Mouse (Mus musculus) midbrain, embryonic 10.5 days (tissue): ENCODE measurements at regions not wholly inside any gene's neighbourhood (a gene's known extent, or its start where the extent isn't known, plus 50 kb on each side); places are given as distances from the start of the nearest gene placed in this dataset.

Experiments
- DNase-seq: peaks from one replicate; pipeline ENCODE4 v3.0.0-alpha.2; 2017; ENCODE audit warnings: low spot score
- H3K27ac ChIP-seq: fragments of 300-500 bp; sonication (generic); replicated peaks from 2 replicates; pipeline ENCODE4 v1.5.1; 2016; ENCODE audit warnings: mild to moderate bottlenecking
- H3K27me3 ChIP-seq: fragments of 300-500 bp; sonication (generic); 2 replicates; pipeline ENCODE4 v1.6.1; 2016; ENCODE audit warnings: low read depth, mild to moderate bottlenecking; ENCODE audit not compliant: poor library complexity, severe bottlenecking
- H3K36me3 ChIP-seq: fragments of 300-500 bp; sonication (generic); 2 replicates; pipeline ENCODE4 v1.6.1; 2016; ENCODE audit warnings: mild to moderate bottlenecking, moderate library complexity
- H3K4me1 ChIP-seq: fragments of 300-500 bp; sonication (generic); 2 replicates; pipeline ENCODE4 v1.6.1; 2016
- H3K4me3 ChIP-seq: fragments of 300-500 bp; sonication (generic); 2 replicates; pipeline ENCODE4 v1.5.1; 2016; ENCODE audit warnings: mild to moderate bottlenecking, moderate library complexity
- H3K9me3 ChIP-seq: fragments of 300-500 bp; sonication (generic); replicated peaks from 2 replicates; pipeline ENCODE4 v1.6.1; 2016; ENCODE audit warnings: mild to moderate bottlenecking
- WGBS: fragments of 180-500 bp; shearing (Covaris S2); methylation state at CpG from one replicate; pipeline ENCODE4 v1.1.7; 2016; 5-methylcytosine and 5-hydroxymethylcytosine counted together

DNA sequence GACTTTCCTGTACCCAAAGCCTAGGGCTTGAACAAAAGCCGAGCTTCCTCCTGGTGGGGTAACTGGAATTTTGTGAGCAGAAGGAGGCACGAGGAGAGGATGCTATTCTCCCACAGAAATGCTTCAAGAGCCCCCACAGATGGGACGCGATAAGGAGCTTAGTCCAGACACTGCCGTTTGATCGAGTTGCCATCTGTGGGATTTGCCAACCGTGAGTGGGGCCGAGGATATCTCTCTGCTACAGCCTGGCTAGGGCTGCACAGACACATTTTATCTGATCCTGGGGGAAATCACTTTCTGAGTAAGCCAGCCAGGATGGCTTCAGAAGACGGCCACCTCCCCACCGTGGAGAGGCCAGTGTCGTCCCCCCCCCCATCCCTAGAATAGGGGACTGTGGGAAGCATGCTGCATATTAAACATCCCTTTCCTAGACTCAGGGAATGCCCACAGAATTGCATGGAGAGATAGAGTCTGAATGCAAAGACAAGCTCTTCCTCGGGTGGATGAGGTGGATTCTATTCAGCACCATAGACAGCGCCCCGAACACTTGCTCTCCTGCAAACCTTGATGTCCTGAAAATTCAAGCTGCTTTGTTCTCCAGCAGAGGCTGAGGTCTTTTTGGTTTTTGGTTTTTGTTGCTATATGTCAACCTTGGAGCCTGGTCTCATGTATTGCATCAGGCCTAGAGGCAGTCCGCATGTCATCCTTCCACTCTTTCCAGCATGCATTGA lies 611.6 kb upstream of the Fam19a5 start:
- Histone ChIP-seq H3K9me3 (no peaks in the 10 kb centered on the region), H3K27ac (no peak overlapping the region), H3K4me1 (no peaks in the 10 kb centered on the region), H3K27me3 (no peaks in the 10 kb centered on the region), H3K36me3 (no peaks in the 10 kb centered on the region), H3K4me3 (no peak overlapping the region)
- peak; percentile 46 for DNase-seq
- WGBS: 60% methylated on average over 15 of the region's 15 CpGs

DNA sequence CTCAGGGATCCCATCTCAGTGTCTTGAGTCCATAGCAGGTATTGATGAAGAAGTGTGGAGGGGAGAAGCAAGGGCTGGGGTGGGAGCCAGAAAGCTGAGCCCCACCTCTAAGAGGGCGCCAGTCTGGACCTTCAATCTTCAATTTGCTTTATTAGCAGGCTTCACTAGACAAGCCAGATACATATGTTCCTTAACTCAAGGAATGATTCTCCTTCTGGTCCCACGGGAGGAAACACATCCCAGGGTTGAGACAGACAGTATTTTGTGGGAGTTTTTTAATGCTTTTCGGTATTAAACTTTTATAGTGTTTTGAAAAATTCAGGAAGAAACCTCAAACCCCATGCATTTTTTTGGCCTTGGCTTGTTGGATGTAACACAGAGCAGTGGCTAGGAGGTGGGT lies 606.7 kb upstream of the Fam19a5 start:
- H3K9me3 ChIP-seq: no peaks in the 10 kb centered on the region
- no peaks in the 10 kb centered on the region for H3K4me1 ChIP-seq
- no peak for DNase-seq
- no peak overlapping the region for H3K27ac ChIP-seq
- H3K27me3 ChIP-seq: no peaks in the 10 kb centered on the region; the same call in 1 of the 2 replicates
- no peak overlapping the region for H3K4me3 ChIP-seq
- H3K36me3 ChIP-seq: no peaks in the 10 kb centered on the region
- WGBS: 91% methylated on average over 3 of the region's 3 CpGs

DNA sequence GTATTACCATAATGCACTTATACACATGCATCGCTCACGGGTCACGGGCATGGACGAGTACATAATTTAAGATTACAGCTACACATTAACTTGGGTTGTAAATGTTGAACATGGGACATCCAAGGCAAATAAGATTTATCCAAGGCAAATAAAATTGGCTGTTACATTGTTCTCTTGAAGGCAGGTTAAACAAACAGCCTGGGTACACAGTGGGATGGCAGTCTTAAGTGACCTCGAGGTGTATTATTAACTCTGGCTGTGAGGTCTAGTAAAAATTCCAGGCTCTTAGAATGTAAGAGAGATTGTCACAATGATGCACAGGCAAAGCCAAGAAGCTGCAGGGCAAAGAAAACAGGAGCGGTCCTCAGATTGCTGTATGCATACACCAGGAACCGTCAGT lies 599.6 kb upstream of the Fam19a5 start:
- peaks cover 6% of the 10 kb centered on the region; the same call in 1 of the 2 replicates for H3K4me1 ChIP-seq
- H3K27me3 ChIP-seq: no peaks in the 10 kb centered on the region; the same call in 1 of the 2 replicates
- H3K27ac ChIP-seq: no peak overlapping the region
- H3K9me3 ChIP-seq: no peaks in the 10 kb centered on the region
- H3K4me3 ChIP-seq: no peak overlapping the region
- DNase-seq: no peak
- 90% methylated on average over 7 of the region's 7 CpGs for WGBS
- no peaks in the 10 kb centered on the region for H3K36me3 ChIP-seq

DNA sequence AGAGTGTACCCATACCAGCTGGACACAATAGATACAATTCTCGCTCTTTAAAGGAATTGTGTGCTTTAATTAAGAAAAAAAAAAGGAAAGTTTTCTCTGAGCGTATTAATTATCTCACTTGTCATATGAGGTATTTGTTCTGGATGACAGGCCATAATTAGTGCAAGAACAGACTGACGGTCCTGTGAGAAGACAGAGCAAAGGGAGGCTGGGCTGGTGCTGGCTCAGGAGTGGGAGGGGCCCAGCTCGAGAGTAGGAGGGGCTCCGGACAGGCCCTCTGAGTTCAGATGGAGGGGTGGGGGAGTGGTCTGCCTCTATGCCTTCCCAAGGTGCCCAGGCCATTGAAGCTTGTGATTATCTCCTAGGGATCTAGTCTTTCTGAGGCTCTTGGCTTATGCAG lies 591.5 kb upstream of the Fam19a5 start:
- no peaks in the 10 kb centered on the region for H3K27me3 ChIP-seq
- WGBS: 64% methylated on average over 5 of the region's 5 CpGs

DNA sequence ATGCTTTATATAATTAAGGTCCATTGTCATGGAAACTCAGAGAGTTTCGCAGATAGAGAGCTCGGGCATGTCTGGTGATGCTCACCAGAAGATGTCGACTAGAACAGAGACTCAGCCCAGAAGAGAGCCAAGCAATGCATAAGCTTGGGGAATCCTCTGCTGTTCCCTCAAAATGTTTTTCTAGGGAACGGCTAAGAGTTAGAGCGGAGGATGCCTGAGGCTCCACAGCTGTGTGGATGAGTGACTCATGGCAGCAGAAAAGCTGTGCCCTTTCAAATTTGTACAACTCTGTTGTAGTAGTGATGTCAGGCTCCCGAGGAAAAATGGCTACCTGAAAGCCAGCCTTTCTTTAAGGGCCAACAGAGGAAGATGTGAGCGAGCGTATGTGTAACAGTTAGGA lies 586.2 kb upstream of the Fam19a5 start:
- H3K4me3 ChIP-seq: no peak overlapping the region
- no peaks in the 10 kb centered on the region for H3K36me3 ChIP-seq
- no peaks in the 10 kb centered on the region for H3K9me3 ChIP-seq
- H3K4me1 ChIP-seq: no peaks in the 10 kb centered on the region
- H3K27me3 ChIP-seq: no peaks in the 10 kb centered on the region
- H3K27ac ChIP-seq: no peak overlapping the region
- 88% methylated on average over 8 of the region's 8 CpGs for WGBS
- DNase-seq: no peak

More for the DNA sequence above, 591.5 kb upstream of the Fam19a5 start:
- H3K27ac ChIP-seq: no peak overlapping the region
- no peak for DNase-seq
- no peaks in the 10 kb centered on the region for H3K9me3 ChIP-seq
- no peak overlapping the region for H3K4me3 ChIP-seq
- H3K36me3 ChIP-seq: no peaks in the 10 kb centered on the region
- no peaks in the 10 kb centered on the region for H3K4me1 ChIP-seq

DNA sequence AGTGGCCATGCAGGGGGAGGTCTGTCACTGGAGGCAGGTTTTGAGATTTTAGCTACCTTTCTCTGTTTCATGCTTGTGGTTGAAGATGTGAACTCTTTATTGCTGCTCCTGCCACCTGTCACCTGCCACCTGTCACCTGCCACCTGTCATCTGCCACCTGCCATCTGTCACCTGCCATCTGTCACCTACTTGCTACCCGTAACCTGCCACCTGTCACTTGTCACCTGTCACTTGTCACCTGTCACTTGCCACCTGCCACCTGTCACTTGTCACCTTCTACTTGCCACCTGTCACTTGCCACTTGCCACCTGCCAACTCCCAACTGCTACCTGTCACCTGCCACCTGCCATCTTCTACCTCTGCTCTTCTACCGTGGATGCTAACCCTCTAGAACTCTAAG lies 581.2 kb upstream of the Fam19a5 start:
- no peaks in the 10 kb centered on the region for H3K27me3 ChIP-seq
- H3K9me3 ChIP-seq: no peaks in the 10 kb centered on the region
- no peak overlapping the region for H3K4me3 ChIP-seq
- 90% methylated on average over 2 of the region's 2 CpGs for WGBS
- 0 out of 2 replicates have a peak, but pooled peaks cover 3% of the 10 kb centered on the region for H3K4me1 ChIP-seq
- H3K36me3 ChIP-seq: no peaks in the 10 kb centered on the region
- DNase-seq: no peak
- H3K27ac ChIP-seq: no peak overlapping the region

DNA sequence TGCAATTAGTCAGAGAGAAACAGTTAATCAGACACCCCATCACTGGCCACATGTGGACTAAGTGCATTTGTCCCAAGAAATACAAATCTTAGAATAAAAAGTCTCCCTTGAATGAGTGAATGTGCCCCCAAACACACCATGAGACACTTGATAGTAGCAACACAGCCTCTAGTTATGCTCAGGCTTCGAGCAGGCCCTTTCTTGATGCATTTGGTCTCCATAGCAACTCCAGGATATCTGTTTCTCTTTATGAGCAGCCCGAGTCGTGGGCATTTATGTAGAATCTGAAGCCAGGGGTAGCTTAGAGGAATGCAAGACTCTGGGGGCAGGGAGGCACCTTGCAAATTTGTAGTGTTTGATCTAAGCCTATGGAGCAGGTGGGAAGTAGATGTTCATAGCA lies 580.6 kb upstream of the Fam19a5 start:
- Histone ChIP-seq H3K4me1 (0 out of 2 replicates have a peak, but pooled peaks cover 3% of the 10 kb centered on the region), H3K4me3 (no peak overlapping the region), H3K36me3 (no peaks in the 10 kb centered on the region), H3K27ac (no peak overlapping the region), H3K27me3 (no peaks in the 10 kb centered on the region), H3K9me3 (no peaks in the 10 kb centered on the region)
- 64% methylated on average over 3 of the region's 3 CpGs for WGBS
- no peak for DNase-seq

DNA sequence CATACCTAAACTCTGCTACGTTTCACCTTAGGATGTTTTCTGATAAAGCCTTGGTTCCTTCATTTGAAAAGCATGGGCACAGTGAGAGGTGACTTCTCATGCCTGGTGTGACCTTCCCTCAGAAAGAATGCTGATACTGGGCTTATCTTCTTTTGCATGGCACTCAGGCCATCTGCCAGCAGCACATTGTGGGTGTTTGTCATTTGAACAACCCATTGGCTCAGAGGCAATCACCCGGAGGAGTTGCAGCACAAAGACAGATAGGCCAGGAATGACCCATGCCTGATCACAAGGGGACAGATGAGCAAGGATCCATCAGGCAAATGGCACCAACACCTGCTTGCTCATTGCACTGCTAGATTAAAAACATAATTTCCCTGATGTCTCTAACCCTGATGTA lies 572.7 kb upstream of the Fam19a5 start:
- H3K27ac ChIP-seq: no peak overlapping the region
- WGBS: 98% methylated on average over 2 of the region's 2 CpGs

DNA sequence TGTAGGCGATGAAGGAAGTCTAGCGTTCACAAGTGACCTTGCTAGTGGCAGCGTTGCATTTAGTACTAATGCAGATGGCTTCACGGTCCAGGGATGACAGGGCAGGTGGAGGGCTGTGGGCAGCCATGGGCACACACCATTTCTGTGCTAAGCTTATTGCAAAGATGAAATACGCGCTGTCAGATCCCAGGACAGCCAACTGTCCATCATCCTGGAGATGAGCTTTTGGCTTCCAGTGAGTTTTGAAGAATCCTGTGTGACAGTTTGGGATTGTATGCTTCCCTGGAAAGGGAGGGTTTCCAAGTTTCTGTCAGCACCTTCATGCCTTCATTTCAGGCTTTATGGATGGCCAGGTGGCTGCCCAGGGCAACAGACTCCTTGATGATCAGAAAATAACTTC lies 547.9 kb upstream of the Fam19a5 start:
- DNase-seq: no peak
- Histone ChIP-seq H3K4me1 (no peaks in the 10 kb centered on the region; the same call in 1 of the 2 replicates), H3K9me3 (peaks cover 5% of the 10 kb centered on the region; the same call in 1 of the 2 replicates), H3K36me3 (no peaks in the 10 kb centered on the region), H3K27me3 (no peaks in the 10 kb centered on the region), H3K4me3 (no peak overlapping the region), H3K27ac (no peak overlapping the region)
- 91% methylated on average over 6 of the region's 6 CpGs for WGBS

More for the DNA sequence above, 572.7 kb upstream of the Fam19a5 start:
- no peak overlapping the region for H3K4me3 ChIP-seq
- H3K4me1 ChIP-seq: no peaks in the 10 kb centered on the region
- no peaks in the 10 kb centered on the region for H3K36me3 ChIP-seq
- H3K9me3 ChIP-seq: no peaks in the 10 kb centered on the region
- DNase-seq: no peak
- H3K27me3 ChIP-seq: no peaks in the 10 kb centered on the region

DNA sequence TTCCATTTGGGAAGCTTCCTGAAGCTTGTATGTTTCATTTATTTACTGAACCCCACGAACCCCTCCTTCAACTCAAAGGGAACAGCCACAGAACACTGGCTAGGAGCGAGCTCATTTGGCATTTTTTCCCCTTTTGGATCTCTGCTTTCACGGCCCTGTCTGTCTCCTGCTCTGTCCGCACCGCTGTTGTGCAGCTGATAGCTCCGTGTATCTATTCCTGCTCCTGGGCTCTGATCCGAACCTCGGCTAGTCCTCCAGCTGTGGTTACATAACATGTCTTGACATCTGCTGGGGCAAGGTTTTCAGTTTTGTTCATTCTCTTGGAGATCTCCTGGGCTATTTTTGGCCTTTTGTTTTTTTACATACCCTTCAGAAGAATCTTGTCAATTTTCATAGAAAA lies 525.1 kb upstream of the Fam19a5 start:
- Histone ChIP-seq H3K4me3 (no peak overlapping the region), H3K4me1 (no peaks in the 10 kb centered on the region), H3K27ac (no peak overlapping the region), H3K36me3 (no peaks in the 10 kb centered on the region), H3K9me3 (no peaks in the 10 kb centered on the region), H3K27me3 (no peaks in the 10 kb centered on the region)
- DNase-seq: no peak
- WGBS: 78% methylated on average over 8 of the region's 8 CpGs

DNA sequence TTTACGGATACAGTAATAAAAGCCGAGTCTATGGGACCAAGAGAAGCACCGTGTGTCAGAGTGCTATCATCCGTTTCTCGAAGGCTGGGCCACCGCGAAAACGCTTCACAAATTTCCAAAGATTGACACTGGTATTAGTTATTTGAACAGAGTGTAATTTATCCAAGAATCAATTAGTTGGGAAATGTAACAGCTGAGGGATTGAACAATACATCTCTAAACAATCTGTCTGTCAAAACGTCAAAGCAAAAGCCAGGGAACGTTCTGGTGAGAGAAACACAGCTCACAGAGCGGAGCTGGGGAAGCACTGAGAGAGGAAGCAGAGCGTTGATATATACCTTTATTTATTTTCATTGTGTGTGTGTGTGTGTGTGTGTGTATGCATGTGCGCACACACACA lies 498.1 kb upstream of the Fam19a5 start:
- 94% methylated on average over 13 of the region's 13 CpGs for WGBS
- no peak for DNase-seq
- Histone ChIP-seq H3K9me3 (no peaks in the 10 kb centered on the region), H3K27ac (no peak overlapping the region), H3K4me1 (no peaks in the 10 kb centered on the region), H3K27me3 (no peaks in the 10 kb centered on the region), H3K4me3 (no peak overlapping the region), H3K36me3 (no peaks in the 10 kb centered on the region)

DNA sequence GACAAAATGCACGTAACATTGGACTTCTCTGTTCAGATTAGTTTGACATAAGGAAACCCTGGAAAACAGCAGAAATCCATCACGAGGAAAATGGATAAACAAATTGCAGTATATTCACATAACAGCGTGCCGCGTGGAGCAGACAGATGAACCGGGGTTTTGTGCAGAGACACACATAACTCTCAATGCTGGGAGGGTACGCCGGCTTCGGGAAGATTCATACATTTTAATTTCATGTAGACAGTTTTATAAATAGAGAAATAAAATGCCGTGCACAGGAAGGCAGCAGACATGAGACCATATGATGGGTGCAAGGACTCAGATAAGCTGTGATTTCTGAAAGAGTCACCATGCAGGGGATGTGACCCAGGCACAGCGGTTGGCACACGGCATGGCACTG lies 489.9 kb upstream of the Fam19a5 start:
- WGBS: 91% methylated on average over 12 of the region's 12 CpGs
- Histone ChIP-seq H3K27ac (no peak overlapping the region), H3K27me3 (no peaks in the 10 kb centered on the region), H3K4me3 (no peak overlapping the region), H3K36me3 (no peaks in the 10 kb centered on the region), H3K4me1 (no peaks in the 10 kb centered on the region), H3K9me3 (no peaks in the 10 kb centered on the region)
- no peak for DNase-seq

DNA sequence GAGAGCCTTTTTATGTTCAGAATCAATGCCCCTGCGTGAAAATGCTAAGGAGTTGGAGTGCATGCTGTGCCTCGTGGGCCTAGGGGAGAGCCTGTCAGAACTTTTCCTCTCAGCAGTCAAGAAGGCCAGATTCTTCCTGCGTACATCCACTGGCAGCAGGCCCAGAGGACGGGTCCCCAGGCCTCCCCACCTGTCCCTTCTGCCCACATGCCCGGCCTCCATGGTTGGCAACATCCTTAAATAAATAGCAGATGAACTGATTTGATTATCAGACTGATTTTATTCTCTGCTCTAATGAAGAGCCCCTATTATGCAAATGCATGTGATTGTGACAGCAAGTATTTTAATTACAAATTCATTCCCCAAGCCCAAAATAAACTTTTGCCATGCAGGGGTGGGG lies 479.2 kb upstream of the Fam19a5 start:
- 73% methylated on average over 5 of the region's 5 CpGs for WGBS
- H3K9me3 ChIP-seq: no peaks in the 10 kb centered on the region
- no peak for DNase-seq
- H3K27me3 ChIP-seq: no peaks in the 10 kb centered on the region
- H3K36me3 ChIP-seq: no peaks in the 10 kb centered on the region
- H3K4me1 ChIP-seq: no peaks in the 10 kb centered on the region
- H3K4me3 ChIP-seq: no peak overlapping the region
- H3K27ac ChIP-seq: no peak overlapping the region
